Mouse (Mus musculus) neural tube, embryonic 13.5 days (tissue): ENCODE data around the gene Rpl26. TPM values are rescaled to one million over a fixed set of nuclear protein-coding genes. Genes with fewer than 3 reads are reported as not detected.

Experiments
- ATAC-seq: fragments of 200-750 bp; cut with Nextera tagmentation; 2 replicates; pipeline ENCODE4 v1.8.0; 2017; ENCODE audit warnings: low read depth, mild to moderate bottlenecking, moderate TSS enrichment, moderate library complexity
- H3K27ac ChIP-seq: fragments of 300-500 bp; sonication (generic); replicated peaks from 2 replicates; pipeline ENCODE4 v1.5.1; 2015; ENCODE audit warnings: moderate library complexity, mild to moderate bottlenecking, inconsistent platforms
- H3K27me3 ChIP-seq: fragments of 300-500 bp; sonication (generic); 2 replicates; pipeline ENCODE4 v1.6.1; 2015; ENCODE audit warnings: mild to moderate bottlenecking, inconsistent platforms
- H3K36me3 ChIP-seq: fragments of 300-500 bp; sonication (generic); 2 replicates; pipeline ENCODE4 v1.6.1; 2015; ENCODE audit warnings: mild to moderate bottlenecking, inconsistent platforms
- H3K4me1 ChIP-seq: fragments of 300-500 bp; sonication (generic); replicated peaks from 2 replicates; pipeline ENCODE4 v1.6.1; 2015; ENCODE audit warnings: inconsistent platforms
- H3K4me2 ChIP-seq: fragments of 300-500 bp; sonication (generic); 2 replicates; pipeline ENCODE4 v1.6.1; 2015; ENCODE audit warnings: inconsistent platforms, mild to moderate bottlenecking, moderate library complexity
- H3K4me3 ChIP-seq: fragments of 300-500 bp; sonication (generic); 2 replicates; pipeline ENCODE4 v1.5.1; 2015; ENCODE audit warnings: mild to moderate bottlenecking, inconsistent platforms
- H3K9ac ChIP-seq: fragments of 300-500 bp; sonication (generic); 2 replicates; pipeline ENCODE4 v1.6.1; 2015; ENCODE audit warnings: moderate library complexity, mild to moderate bottlenecking, inconsistent platforms
- H3K9me3 ChIP-seq: fragments of 300-500 bp; sonication (generic); 2 replicates; pipeline ENCODE4 v1.6.1; 2016; ENCODE audit warnings: inconsistent platforms
- WGBS: fragments of 180-500 bp; shearing (Covaris S2); methylation state at CpG from one replicate; pipeline ENCODE4 v1.1.7; 2015; 5-methylcytosine and 5-hydroxymethylcytosine counted together
- polyA plus RNA-seq: library from polyadenylated mRNA; unstranded; fragments of >200 nt; fragmentation: Nextera tagmentation; extraction: Ambion mirVana; gene quantifications from 2 replicates; pipeline ENCODE4 v1.2.1, GENCODE M21; 2015

Rpl26 gene
- polyA plus RNA-seq = 743 and 760 TPM in 2 replicates

- Histone ChIP-seq H3K4me1 (peaks cover 15% of the 10 kb centered on the region), H3K9me3 (no peaks in the 10 kb centered on the region)
Measured at GRCm38 (mm10) chr11:68901351-68902046, at the start of gene Rpl26. TSS of gene Rpl26 (plus strand) at chr11:68901583.

GRCm38 (mm10) chr11:68851644-68852485, 49.5 kb upstream of the Rpl26 start:
- Histone ChIP-seq H3K4me2 (peak overlapping the region; percentile 76), H3K4me3 (peak overlapping the region; percentile 92), H3K27me3 (no peaks in the 10 kb centered on the region), H3K27ac (peak overlapping the region; percentile 97), H3K36me3 (no peaks in the 10 kb centered on the region), H3K4me1 (peaks cover 38% of the 10 kb centered on the region), H3K9me3 (no peaks in the 10 kb centered on the region), H3K9ac (peak overlapping the region; percentile 96)
- 5% methylated on average over 13 of the region's 13 CpGs for WGBS
- ATAC-seq = no peak

More at GRCm38 (mm10) chr11:68901351-68902046, at the start of gene Rpl26:
- H3K27ac ChIP-seq = peak within 1 kb of the TSS; percentile 94
- peak within 1 kb of the TSS; percentile 69 for H3K4me2 ChIP-seq
- H3K9ac ChIP-seq = peak within 1 kb of the TSS; percentile 95
- H3K27me3 ChIP-seq = peaks cover 10% of the 10 kb centered on the region; the same call in 1 of the 2 replicates
- WGBS = under 1% methylated on average over 52 of the region's 52 CpGs
- peak; percentile 86 for ATAC-seq
- peaks cover 39% of the 10 kb centered on the region for H3K36me3 ChIP-seq
- H3K4me3 ChIP-seq = peak within 1 kb of the TSS; percentile 72

- no peak; the same call in none of the 2 replicates for ATAC-seq
Measured at GRCm38 (mm10) chr11:68852486-68852901, 48.9 kb upstream of the Rpl26 start.

GRCm38 (mm10) chr11:68852932-68853409, 48.4 kb upstream of the Rpl26 start:
- Histone ChIP-seq H3K9me3 (no peaks in the 10 kb centered on the region), H3K27ac (peak overlapping the region; percentile 97), H3K36me3 (no peaks in the 10 kb centered on the region), H3K4me2 (peak overlapping the region; percentile 76), H3K27me3 (no peaks in the 10 kb centered on the region), H3K4me3 (peak overlapping the region; percentile 92), H3K9ac (peak overlapping the region; percentile 96), H3K4me1 (peaks cover 38% of the 10 kb centered on the region)
- ATAC-seq = peak; percentile 99
- 0% methylated on average over 42 of the region's 42 CpGs for WGBS

More at GRCm38 (mm10) chr11:68852486-68852901, 48.9 kb upstream of the Rpl26 start:
- Histone ChIP-seq H3K9ac (peak overlapping the region; percentile 96), H3K4me1 (peaks cover 38% of the 10 kb centered on the region), H3K4me2 (peak overlapping the region; percentile 76), H3K27me3 (no peaks in the 10 kb centered on the region), H3K36me3 (no peaks in the 10 kb centered on the region), H3K4me3 (peak overlapping the region; percentile 92), H3K27ac (peak overlapping the region; percentile 97), H3K9me3 (no peaks in the 10 kb centered on the region)
- under 1% methylated on average over 35 of the region's 36 CpGs for WGBS

GRCm38 (mm10) chr11:68853611-68854401, 47.6 kb upstream of the Rpl26 start:
- Histone ChIP-seq H3K27ac (peak overlapping the region; percentile 70), H3K4me1 (peaks cover 38% of the 10 kb centered on the region), H3K9ac (peak overlapping the region; percentile 61), H3K36me3 (no peaks in the 10 kb centered on the region), H3K4me3 (peak overlapping the region; percentile 92), H3K27me3 (no peaks in the 10 kb centered on the region), H3K4me2 (peak overlapping the region; percentile 60), H3K9me3 (no peaks in the 10 kb centered on the region)
- 48% methylated on average over 14 of the region's 14 CpGs for WGBS
- 0 out of 2 replicates have a peak, but pooled peaks have one; percentile 3 for ATAC-seq

GRCm38 (mm10) chr11:68854621-68855020, 46.8 kb upstream of the Rpl26 start:
- no peaks in the 10 kb centered on the region for H3K36me3 ChIP-seq
- no peaks in the 10 kb centered on the region for H3K27me3 ChIP-seq
- 92% methylated on average over 3 of the region's 3 CpGs for WGBS
- H3K4me3 ChIP-seq = no peak overlapping the region
- H3K9ac ChIP-seq = no peak overlapping the region
- no peak for ATAC-seq
- no peak overlapping the region for H3K27ac ChIP-seq
- peaks cover 35% of the 10 kb centered on the region for H3K4me1 ChIP-seq
- no peaks in the 10 kb centered on the region for H3K9me3 ChIP-seq
- H3K4me2 ChIP-seq = no peak overlapping the region

- H3K9me3 ChIP-seq = no peaks in the 10 kb centered on the region
- H3K4me1 ChIP-seq = peaks cover 9% of the 10 kb centered on the region
- no peak overlapping the region for H3K4me2 ChIP-seq
- no peaks in the 10 kb centered on the region for H3K27me3 ChIP-seq
- H3K4me3 ChIP-seq = no peak overlapping the region
- no peak overlapping the region for H3K9ac ChIP-seq
- no peaks in the 10 kb centered on the region for H3K36me3 ChIP-seq
- no peak overlapping the region for H3K27ac ChIP-seq
- 83% methylated on average over 3 of the region's 3 CpGs for WGBS
- ATAC-seq = no peak
Measured at GRCm38 (mm10) chr11:68857329-68857728, 44.1 kb upstream of the Rpl26 start.

- no peaks in the 10 kb centered on the region for H3K4me1 ChIP-seq
- H3K27me3 ChIP-seq = no peaks in the 10 kb centered on the region
- H3K4me2 ChIP-seq = no peak overlapping the region
- H3K4me3 ChIP-seq = no peak overlapping the region
- no peak overlapping the region for H3K27ac ChIP-seq
- 86% methylated on average over 8 of the region's 8 CpGs for WGBS
- H3K9ac ChIP-seq = no peak overlapping the region
- H3K36me3 ChIP-seq = no peaks in the 10 kb centered on the region
- no peak for ATAC-seq
- no peaks in the 10 kb centered on the region for H3K9me3 ChIP-seq
Measured at GRCm38 (mm10) chr11:68859943-68860593, 41.3 kb upstream of the Rpl26 start.

- no peaks in the 10 kb centered on the region for H3K27me3 ChIP-seq
- no peaks in the 10 kb centered on the region for H3K36me3 ChIP-seq
- no peak overlapping the region for H3K27ac ChIP-seq
- H3K4me1 ChIP-seq = no peaks in the 10 kb centered on the region
- H3K9ac ChIP-seq = no peak overlapping the region
- WGBS = 78% methylated on average over 2 of the region's 2 CpGs
- no peak overlapping the region for H3K4me2 ChIP-seq
- ATAC-seq = no peak
- no peak overlapping the region for H3K4me3 ChIP-seq
- H3K9me3 ChIP-seq = no peaks in the 10 kb centered on the region
Measured at GRCm38 (mm10) chr11:68862260-68862659, 39.1 kb upstream of the Rpl26 start.

- Histone ChIP-seq H3K4me1 (no peaks in the 10 kb centered on the region), H3K27ac (no peak overlapping the region), H3K9me3 (no peaks in the 10 kb centered on the region), H3K27me3 (no peaks in the 10 kb centered on the region), H3K4me3 (no peak overlapping the region), H3K9ac (no peak overlapping the region), H3K36me3 (no peaks in the 10 kb centered on the region), H3K4me2 (no peak overlapping the region)
- ATAC-seq = no peak
- WGBS = 79% methylated on average over 4 of the region's 4 CpGs
Measured at GRCm38 (mm10) chr11:68863631-68864091, 37.7 kb upstream of the Rpl26 start.

GRCm38 (mm10) chr11:68864544-68865189, 36.7 kb upstream of the Rpl26 start:
- no peak overlapping the region for H3K9ac ChIP-seq
- H3K4me2 ChIP-seq = no peak overlapping the region
- 63% methylated on average over 9 of the region's 9 CpGs for WGBS
- no peaks in the 10 kb centered on the region for H3K4me1 ChIP-seq
- no peak overlapping the region for H3K27ac ChIP-seq
- no peak for ATAC-seq
- no peaks in the 10 kb centered on the region for H3K27me3 ChIP-seq
- no peaks in the 10 kb centered on the region for H3K9me3 ChIP-seq
- H3K4me3 ChIP-seq = no peak overlapping the region
- no peaks in the 10 kb centered on the region for H3K36me3 ChIP-seq
